ENCODE assay signal across 12 mouse cellular contexts in genomic region chr3:22022418-22022817, GRCm38 (mm10). TPM values are rescaled to one million over a fixed set of nuclear protein-coding genes. Genes with fewer than 3 reads are reported as not detected.
DNase-seq lines count a peak whose midpoint lies in the region; TF ChIP-seq lines count a peak whose summit lies in the region.
"Had no signal": no experiment of that assay in that cellular context is flagged by ENCODE, and none has a peak within 500 bp of the region (broad histone marks: within the 10 kb centered on the region; RNA-seq: fewer than 3 reads in every experiment).

No protein-coding gene starts in this region.

- H3K36me3 ChIP-seq in CH12.LX (replicated peaks in 1 of 2; ENCODE audit: control insufficient read depth in 1 of 2, insufficient read depth in 1 of 2, low read length in 1 of 2): no peaks in the 10 kb centered on the region
- no peaks in the 10 kb centered on the region for H3K36me3 ChIP-seq in limb, embryonic 10.5 days
- H3K36me3 ChIP-seq: midbrain, embryonic 15.5 days had no signal

- TF ChIP-seq RAD21 in CH12.LX (IDR thresholded peaks at IDR 0.05; ENCODE audit: low read depth, low read length): no peak

- dilution Hi-C loops in CH12.LX (cut with MboI; ENCODE audit: extremely low pct_ligation_motif_present, extremely low pct_unique_long_range_greater_than_20kb, low sequenced_read_pairs): no loop called here

- H3K4me1 ChIP-seq in CH12.LX (ENCODE audit: control insufficient read depth in 1 of 2, insufficient read depth in 2 of 2): peaks cover 8 to 33% of the 10 kb centered on the region in 2 experiments
- peaks cover 36% of the 10 kb centered on the region for H3K4me1 ChIP-seq in limb, embryonic 10.5 days
- H3K4me1 ChIP-seq: midbrain, embryonic 15.5 days had no signal

- H3K4me3 ChIP-seq in CH12.LX (replicated peaks in 1 of 3; ENCODE audit: low read depth in 2 of 3, low read length in 2 of 3, poor library complexity in 1 of 3): no peak overlapping the region
- H3K4me3 ChIP-seq in limb, embryonic 10.5 days: no peak overlapping the region
- H3K4me3 ChIP-seq: midbrain, embryonic 15.5 days had no signal

- DNase-seq in gastrocnemius, postnatal 25 days: peak; percentile 6
- no peak for DNase-seq in gastrocnemius, postnatal 4 days (ENCODE audit: low spot score in 2 of 2)
- DNase-seq in CH12.LX (ENCODE audit: extremely low read depth): peak; percentile 13
- DNase-seq in kidney, adult 8-10 months: peak; percentile 7 to 27
- peak; percentile 42 for DNase-seq in thymus, postnatal 0 days (ENCODE audit: low spot score)
- no peak for DNase-seq in embryo, embryonic 10 days (ENCODE audit: low spot score)
- DNase-seq in limb, embryonic 10.5 days (ENCODE audit: low spot score): no peak
- DNase-seq in yolk sac, embryonic 10.5 days (ENCODE audit: low spot score): no peak
- DNase-seq: heart, postnatal 14 days; right cerebral cortex, postnatal 4 days had no signal

- no peak overlapping the region for H3K27ac ChIP-seq in CH12.LX (ENCODE audit: insufficient read depth, low read depth)
- H3K27ac ChIP-seq in limb, embryonic 10.5 days: no peak overlapping the region
- H3K27ac ChIP-seq: midbrain, embryonic 15.5 days had no signal

- WGBS in limb, embryonic 10.5 days: 69% methylated on average over 2 of the region's 2 CpGs

- H3K79me2 ChIP-seq in CH12.LX (replicated peaks; ENCODE audit: control insufficient read depth, extremely low read depth, insufficient read depth, poor library complexity, severe bottlenecking): no peaks in the 10 kb centered on the region

- TF ChIP-seq CTCF in CH12.LX (conservative IDR thresholded peaks at IDR 0.05 in 1 of 2, IDR thresholded peaks at IDR 0.05 in 1 of 2; ENCODE audit: low read depth in 2 of 2, low read length in 2 of 2): no peak

- no peaks in the 10 kb centered on the region for H3K27me3 ChIP-seq in CH12.LX (replicated peaks)
- no peaks in the 10 kb centered on the region for H3K27me3 ChIP-seq in limb, embryonic 10.5 days (ENCODE audit: low read depth, poor library complexity, severe bottlenecking)
- H3K27me3 ChIP-seq: midbrain, embryonic 15.5 days had no signal

- no peak for TF ChIP-seq POLR2A in CH12.LX (IDR thresholded peaks at IDR 0.05; ENCODE audit: low read depth, low read length)

- no peak for TF ChIP-seq EP300 in CH12.LX (IDR thresholded peaks at IDR 0.05; ENCODE audit: low read length)

- H3K9me3 ChIP-seq in CH12.LX (replicated peaks; ENCODE audit: low read length): peaks cover 3% of the 10 kb centered on the region
- H3K9me3 ChIP-seq in limb, embryonic 10.5 days (replicated peaks): no peaks in the 10 kb centered on the region
- H3K9me3 ChIP-seq: midbrain, embryonic 15.5 days had no signal

- in situ Hi-C loops in CH12.LX (cut with MboI; ENCODE audit: low pct_ligation_motif_present, low pct_unique_long_range_greater_than_20kb, low sequenced_read_pairs): no loop called here

- no peak overlapping the region for H3K4me2 ChIP-seq in CH12.LX (ENCODE audit: insufficient read depth, low read depth, poor library complexity, severe bottlenecking)
- H3K4me2 ChIP-seq: lung, embryonic 14.5 days; midbrain, embryonic 15.5 days had no signal

- no peak overlapping the region for H3K9ac ChIP-seq in CH12.LX (ENCODE audit: insufficient read depth, low read depth)
- H3K9ac ChIP-seq: lung, embryonic 14.5 days; midbrain, embryonic 15.5 days had no signal

TF ChIP-seq in CH12.LX, 34 proteins besides CTCF, POLR2A, EP300 and RAD21:
- TF ChIP-seq NELFE (IDR thresholded peaks at IDR 0.05; ENCODE audit: low read depth, low read length): no peak
- no peak for TF ChIP-seq MYC (IDR thresholded peaks at IDR 0.05; ENCODE audit: low read depth, low read length)
- TF ChIP-seq BHLHE40 (IDR thresholded peaks at IDR 0.05; ENCODE audit: low read depth, low read length): no peak
- no peak for TF ChIP-seq E2F4 (IDR thresholded peaks at IDR 0.05; ENCODE audit: insufficient replicate concordance, low read depth, low read length)
- no peak for TF ChIP-seq SMC3 (IDR thresholded peaks at IDR 0.05; ENCODE audit: low read depth, low read length)
- TF ChIP-seq TBP (conservative IDR thresholded peaks at IDR 0.05; ENCODE audit: low read depth, low read length): no peak
- TF ChIP-seq MEF2A (IDR thresholded peaks at IDR 0.05; ENCODE audit: borderline replicate concordance, low read depth, low read length): 0 out of 2 replicates have a peak, but pooled peaks have one; percentile 22
- TF ChIP-seq UBTF (IDR thresholded peaks at IDR 0.05; ENCODE audit: low read depth, low read length): no peak
- TF ChIP-seq ZMIZ1 (IDR thresholded peaks at IDR 0.05; ENCODE audit: low read depth, low read length): no peak
TF ChIP-seq in CH12.LX: peak in this region for 1.

RNA-seq across cellular contexts. Expression of gene Tbl1xr1, which starts 54.0 kb away (rescaled TPM):
- total RNA-seq in gastrocnemius, postnatal 25 days (2021): 10 to 100 TPM; 46.8 to 54.2 TPM
- total RNA-seq in gastrocnemius, postnatal 4 days (2021): 10 to 100 TPM; 67.1 to 69.4 TPM
- total RNA-seq in CH12.LX (2012; rRNA removed) (37.9 and 39.9 TPM in 2 replicates), CH12.LX (2014; rRNA removed) (30.0 and 33.7 TPM in 2 replicates)
- polyA plus RNA-seq in CH12.LX (2012; ENCODE audit: insufficient read length, low read depth): 31.1 and 38.3 TPM in 2 replicates
- 27.0 and 30.6 TPM in 2 replicates for polyA plus RNA-seq in thymus, postnatal 0 days (2015; fragmentation: Nextera tagmentation; extraction: Ambion mirVana)
- polyA plus RNA-seq in limb, embryonic 10.5 days (2016; fragmentation: Nextera tagmentation; extraction: Ambion mirVana): 23.8 and 27.5 TPM in 2 replicates

Comparison
In these comparisons a context has a peak if more than half of its experiments do, and no peak if none do; other contexts are left out.
1. DNase-seq: peak in gastrocnemius, postnatal 25 days (single experiment), CH12.LX (single experiment), kidney, adult 8-10 months (2 of 2) and thymus, postnatal 0 days (single experiment); none in gastrocnemius, postnatal 4 days (0 of 2), embryo, embryonic 10 days (single experiment), limb, embryonic 10.5 days (single experiment) and yolk sac, embryonic 10.5 days (single experiment).